Mouse (Mus musculus): ENCODE measurements at regions not wholly inside any gene's neighbourhood (a gene's known extent, or its start where the extent isn't known, plus 50 kb on each side); places are given as distances from the start of the nearest gene placed in this dataset.

- no peak overlapping the region for H3K9ac ChIP-seq (ENCODE audit: low read depth, low read length)
- no peak for DNase-seq (ENCODE audit: low spot score)
- WGBS, result 49% methylated on average over 4 of the region's 4 CpGs
Measured at GRCm38 (mm10) chr1:73479349-73479920, 463.7 kb upstream of the Tnp1 start.

GRCm38 (mm10) chr1:73460598-73460997 is 444.9 kb upstream of the Tnp1 start:
- H3K4me1 ChIP-seq (replicated peaks; ENCODE audit: control insufficient read depth, insufficient read depth, low read length), result no peaks in the 10 kb centered on the region
- no peak for ATAC-seq (replicated peaks; ENCODE audit: low FRiP score)
- WGBS, result 81% methylated on average over 3 of the region's 3 CpGs
- no peak overlapping the region for H3K9ac ChIP-seq (ENCODE audit: low read depth, low read length)
- no peaks in the 10 kb centered on the region for H3K36me3 ChIP-seq (ENCODE audit: control insufficient read depth, insufficient read depth, low read length)
- no peak overlapping the region for H3K27ac ChIP-seq (ENCODE audit: low read depth, low read length)
- H3K27me3 ChIP-seq (replicated peaks; ENCODE audit: control insufficient read depth, insufficient read depth, low read length), result no peaks in the 10 kb centered on the region
- no peak overlapping the region for H3K4me2 ChIP-seq
- H3K4me3 ChIP-seq (ENCODE audit: low read depth, low read length), result no peak overlapping the region
- no peaks in the 10 kb centered on the region for H3K9me3 ChIP-seq (ENCODE audit: control insufficient read depth, low read length)
- DNase-seq (ENCODE audit: low spot score), result no peak

More at GRCm38 (mm10) chr1:73479349-73479920, 463.7 kb upstream of the Tnp1 start:
- H3K4me3 ChIP-seq (ENCODE audit: low read depth, low read length), result no peak overlapping the region
- H3K4me2 ChIP-seq, result no peak overlapping the region
- no peak overlapping the region for H3K27ac ChIP-seq (ENCODE audit: low read depth, low read length)
- H3K4me1 ChIP-seq (replicated peaks; ENCODE audit: control insufficient read depth, insufficient read depth, low read length), result no peaks in the 10 kb centered on the region
- H3K27me3 ChIP-seq (replicated peaks; ENCODE audit: control insufficient read depth, insufficient read depth, low read length), result no peaks in the 10 kb centered on the region
- no peaks in the 10 kb centered on the region for H3K36me3 ChIP-seq (ENCODE audit: control insufficient read depth, insufficient read depth, low read length)
- no peak for ATAC-seq (replicated peaks; ENCODE audit: low FRiP score)
- no peaks in the 10 kb centered on the region for H3K9me3 ChIP-seq (ENCODE audit: control insufficient read depth, low read length)

GRCm38 (mm10) chr1:73459754-73460534 is 444.2 kb upstream of the Tnp1 start:
- Histone ChIP-seq H3K4me3 (ENCODE audit: low read depth, low read length) (no peak overlapping the region), H3K27ac (ENCODE audit: low read depth, low read length) (no peak overlapping the region), H3K4me2 (no peak overlapping the region), H3K27me3 (replicated peaks; ENCODE audit: control insufficient read depth, insufficient read depth, low read length) (no peaks in the 10 kb centered on the region), H3K9ac (ENCODE audit: low read depth, low read length) (no peak overlapping the region), H3K9me3 (ENCODE audit: control insufficient read depth, low read length) (no peaks in the 10 kb centered on the region), H3K36me3 (ENCODE audit: control insufficient read depth, insufficient read depth, low read length) (no peaks in the 10 kb centered on the region), H3K4me1 (replicated peaks; ENCODE audit: control insufficient read depth, insufficient read depth, low read length) (no peaks in the 10 kb centered on the region)
- ATAC-seq (replicated peaks; ENCODE audit: low FRiP score), result no peak
- no peak for DNase-seq (ENCODE audit: low spot score)
- 78% methylated on average over 13 of the region's 13 CpGs for WGBS

- Histone ChIP-seq H3K4me1 (replicated peaks; ENCODE audit: control insufficient read depth, insufficient read depth, low read length) (no peaks in the 10 kb centered on the region), H3K27ac (ENCODE audit: low read depth, low read length) (no peak overlapping the region), H3K9me3 (ENCODE audit: control insufficient read depth, low read length) (no peaks in the 10 kb centered on the region), H3K4me3 (ENCODE audit: low read depth, low read length) (no peak overlapping the region), H3K36me3 (ENCODE audit: control insufficient read depth, insufficient read depth, low read length) (no peaks in the 10 kb centered on the region), H3K27me3 (replicated peaks; ENCODE audit: control insufficient read depth, insufficient read depth, low read length) (no peaks in the 10 kb centered on the region), H3K9ac (ENCODE audit: low read depth, low read length) (no peak overlapping the region), H3K4me2 (no peak overlapping the region)
- 67% methylated on average over 2 of the region's 2 CpGs for WGBS
- ATAC-seq (replicated peaks; ENCODE audit: low FRiP score), result no peak
- no peak for DNase-seq (ENCODE audit: low spot score)
Measured at GRCm38 (mm10) chr1:73457261-73457660, 441.6 kb upstream of the Tnp1 start.

- 58% methylated on average over 8 of the region's 8 CpGs for WGBS
- ATAC-seq (replicated peaks; ENCODE audit: low FRiP score) (no peak), DNase-seq (ENCODE audit: low spot score) (no peak)
- Histone ChIP-seq H3K4me3 (ENCODE audit: low read depth, low read length) (no peak overlapping the region), H3K4me2 (no peak overlapping the region), H3K27ac (ENCODE audit: low read depth, low read length) (no peak overlapping the region), H3K4me1 (replicated peaks; ENCODE audit: control insufficient read depth, insufficient read depth, low read length) (no peaks in the 10 kb centered on the region), H3K27me3 (replicated peaks; ENCODE audit: control insufficient read depth, insufficient read depth, low read length) (no peaks in the 10 kb centered on the region), H3K9me3 (ENCODE audit: control insufficient read depth, low read length) (no peaks in the 10 kb centered on the region), H3K9ac (ENCODE audit: low read depth, low read length) (no peak overlapping the region), H3K36me3 (ENCODE audit: control insufficient read depth, insufficient read depth, low read length) (no peaks in the 10 kb centered on the region)
Measured at GRCm38 (mm10) chr1:73456359-73457062, 440.8 kb upstream of the Tnp1 start.

GRCm38 (mm10) chr1:73444216-73444890 is 428.6 kb upstream of the Tnp1 start:
- 55% methylated on average over 6 of the region's 6 CpGs for WGBS

GRCm38 (mm10) chr1:73438385-73438784 is 422.7 kb upstream of the Tnp1 start:
- 53% methylated on average over 8 of the region's 8 CpGs for WGBS
- Histone ChIP-seq H3K27me3 (replicated peaks; ENCODE audit: control insufficient read depth, insufficient read depth, low read length) (no peaks in the 10 kb centered on the region), H3K4me1 (replicated peaks; ENCODE audit: control insufficient read depth, insufficient read depth, low read length) (no peaks in the 10 kb centered on the region), H3K9ac (ENCODE audit: low read depth, low read length) (no peak overlapping the region), H3K36me3 (ENCODE audit: control insufficient read depth, insufficient read depth, low read length) (no peaks in the 10 kb centered on the region), H3K9me3 (ENCODE audit: control insufficient read depth, low read length) (no peaks in the 10 kb centered on the region), H3K4me2 (no peak overlapping the region), H3K4me3 (ENCODE audit: low read depth, low read length) (no peak overlapping the region), H3K27ac (ENCODE audit: low read depth, low read length) (no peak overlapping the region)
- ATAC-seq (replicated peaks; ENCODE audit: low FRiP score), result no peak
- DNase-seq (ENCODE audit: low spot score), result no peak

More at GRCm38 (mm10) chr1:73444216-73444890, 428.6 kb upstream of the Tnp1 start:
- Histone ChIP-seq H3K4me1 (replicated peaks; ENCODE audit: control insufficient read depth, insufficient read depth, low read length) (no peaks in the 10 kb centered on the region), H3K27ac (ENCODE audit: low read depth, low read length) (no peak overlapping the region), H3K4me2 (no peak overlapping the region), H3K27me3 (replicated peaks; ENCODE audit: control insufficient read depth, insufficient read depth, low read length) (no peaks in the 10 kb centered on the region), H3K4me3 (ENCODE audit: low read depth, low read length) (no peak overlapping the region), H3K36me3 (ENCODE audit: control insufficient read depth, insufficient read depth, low read length) (no peaks in the 10 kb centered on the region), H3K9ac (ENCODE audit: low read depth, low read length) (no peak overlapping the region), H3K9me3 (ENCODE audit: control insufficient read depth, low read length) (no peaks in the 10 kb centered on the region)
- no peak for DNase-seq (ENCODE audit: low spot score)
- no peak for ATAC-seq (replicated peaks; ENCODE audit: low FRiP score)

- H3K4me2 ChIP-seq, result no peak overlapping the region
- no peak for DNase-seq (ENCODE audit: low spot score)
- 83% methylated on average over 4 of the region's 4 CpGs for WGBS
- H3K27ac ChIP-seq (ENCODE audit: low read depth, low read length), result no peak overlapping the region
- H3K9me3 ChIP-seq (ENCODE audit: control insufficient read depth, low read length), result no peaks in the 10 kb centered on the region
- no peak for ATAC-seq (replicated peaks; ENCODE audit: low FRiP score)
- H3K4me3 ChIP-seq (ENCODE audit: low read depth, low read length), result no peak overlapping the region
- no peak overlapping the region for H3K9ac ChIP-seq (ENCODE audit: low read depth, low read length)
- H3K4me1 ChIP-seq (replicated peaks; ENCODE audit: control insufficient read depth, insufficient read depth, low read length), result no peaks in the 10 kb centered on the region
- H3K27me3 ChIP-seq (replicated peaks; ENCODE audit: control insufficient read depth, insufficient read depth, low read length), result no peaks in the 10 kb centered on the region
- no peaks in the 10 kb centered on the region for H3K36me3 ChIP-seq (ENCODE audit: control insufficient read depth, insufficient read depth, low read length)
Measured at GRCm38 (mm10) chr1:73428101-73428500, 412.4 kb upstream of the Tnp1 start.

All from liver, embryonic 11.5 days (tissue).